Mouse (Mus musculus): ENCODE measurements around the gene Ccdc148. TPM values are rescaled to one million over a fixed set of nuclear protein-coding genes. Genes with fewer than 3 reads are reported as not detected.

The Ccdc148 gene
- polyA plus RNA-seq, 1 experiment from 2014 or later = 0.75 TPM

GRCm38 (mm10) chr2:58906814-58907516, 253.5 kb downstream of the Ccdc148 start:
- Histone ChIP-seq H3K27ac (ENCODE audit: low read depth) (no peak overlapping the region), H3K9me3 (ENCODE audit: low read length) (no peaks in the 10 kb centered on the region), H3K4me3 (ENCODE audit: low read depth, low read length) (no peak overlapping the region), H3K4me2 (ENCODE audit: low read depth, low read length) (peak overlapping the region; percentile 45; the same call in 1 of the 2 replicates), H3K9ac (replicated peaks) (no peak overlapping the region), H3K27me3 (ENCODE audit: insufficient read depth, low read length) (no peaks in the 10 kb centered on the region), H3K4me1 (ENCODE audit: insufficient read depth) (no peaks in the 10 kb centered on the region), H3K36me3 (replicated peaks; ENCODE audit: insufficient read depth, low read length) (no peaks in the 10 kb centered on the region)
- 21% methylated on average over 14 of the region's 14 CpGs for WGBS (ENCODE audit: insufficient replicate concordance)
- TF ChIP-seq CTCF (IDR thresholded peaks at IDR 0.05; ENCODE audit: low read depth) (no peak), EP300 (IDR thresholded peaks at IDR 0.05; ENCODE audit: low read depth) (no peak)
- no peak for ATAC-seq
- no peak for DNase-seq

- Histone ChIP-seq H3K4me1 (ENCODE audit: insufficient read depth) (no peaks in the 10 kb centered on the region), H3K9ac (replicated peaks) (no peak overlapping the region), H3K27me3 (ENCODE audit: insufficient read depth, low read length) (no peaks in the 10 kb centered on the region), H3K9me3 (ENCODE audit: low read length) (no peaks in the 10 kb centered on the region), H3K4me3 (ENCODE audit: low read depth, low read length) (no peak overlapping the region), H3K36me3 (replicated peaks; ENCODE audit: insufficient read depth, low read length) (no peaks in the 10 kb centered on the region), H3K27ac (ENCODE audit: low read depth) (no peak overlapping the region), H3K4me2 (ENCODE audit: low read depth, low read length) (no peak overlapping the region)
- ATAC-seq = no peak
- no peak for DNase-seq
- TF ChIP-seq CTCF (IDR thresholded peaks at IDR 0.05; ENCODE audit: low read depth) = no peak
- no peak for TF ChIP-seq EP300 (IDR thresholded peaks at IDR 0.05; ENCODE audit: low read depth)
- WGBS (ENCODE audit: insufficient replicate concordance) = 56% methylated on average over 4 of the region's 4 CpGs
Measured at GRCm38 (mm10) chr2:58905057-58905456, 255.4 kb downstream of the Ccdc148 start.

- 54% methylated on average over 3 of the region's 3 CpGs for WGBS (ENCODE audit: insufficient replicate concordance)
- Histone ChIP-seq H3K27ac (ENCODE audit: low read depth) (no peak overlapping the region), H3K4me3 (ENCODE audit: low read depth, low read length) (no peak overlapping the region), H3K36me3 (replicated peaks; ENCODE audit: insufficient read depth, low read length) (no peaks in the 10 kb centered on the region), H3K4me1 (ENCODE audit: insufficient read depth) (no peaks in the 10 kb centered on the region), H3K4me2 (ENCODE audit: low read depth, low read length) (no peak overlapping the region), H3K27me3 (ENCODE audit: insufficient read depth, low read length) (no peaks in the 10 kb centered on the region), H3K9ac (replicated peaks) (no peak overlapping the region), H3K9me3 (ENCODE audit: low read length) (no peaks in the 10 kb centered on the region)
- ATAC-seq (no peak), DNase-seq (no peak)
- TF ChIP-seq CTCF (IDR thresholded peaks at IDR 0.05; ENCODE audit: low read depth) = no peak
- TF ChIP-seq EP300 (IDR thresholded peaks at IDR 0.05; ENCODE audit: low read depth) = no peak
Measured at GRCm38 (mm10) chr2:58879876-58880275, 280.6 kb downstream of the Ccdc148 start.

GRCm38 (mm10) chr2:58859134-58859533, 301.3 kb downstream of the Ccdc148 start, which contains the start of gene Gm11099:
TSS of gene Gm11099 (plus strand) at chr2:58859434.
- H3K36me3 ChIP-seq (replicated peaks; ENCODE audit: insufficient read depth, low read length) = no peaks in the 10 kb centered on the region
- TF ChIP-seq CTCF (IDR thresholded peaks at IDR 0.05; ENCODE audit: low read depth) (no peak), EP300 (IDR thresholded peaks at IDR 0.05; ENCODE audit: low read depth) (no peak)
- ATAC-seq (no peak), DNase-seq (no peak)
- H3K9ac ChIP-seq (replicated peaks) = no peak within 1 kb of the TSS
- no peak within 1 kb of the TSS for H3K27ac ChIP-seq (ENCODE audit: low read depth)
- no peaks in the 10 kb centered on the region for H3K27me3 ChIP-seq (ENCODE audit: insufficient read depth, low read length)
- 74% methylated on average over 5 of the region's 5 CpGs for WGBS (ENCODE audit: insufficient replicate concordance)
- H3K4me1 ChIP-seq (ENCODE audit: insufficient read depth) = no peaks in the 10 kb centered on the region
- no peaks in the 10 kb centered on the region for H3K9me3 ChIP-seq (ENCODE audit: low read length)
- H3K4me3 ChIP-seq (ENCODE audit: low read depth, low read length) = no peak within 1 kb of the TSS
- no peak within 1 kb of the TSS for H3K4me2 ChIP-seq (ENCODE audit: low read depth, low read length)

GRCm38 (mm10) chr2:58844499-58844898, 316.0 kb downstream of the Ccdc148 start:
- H3K4me1 ChIP-seq (ENCODE audit: insufficient read depth) = no peaks in the 10 kb centered on the region
- no peaks in the 10 kb centered on the region for H3K9me3 ChIP-seq (ENCODE audit: low read length)
- H3K9ac ChIP-seq (replicated peaks) = no peak overlapping the region; the same call in 1 of the 2 replicates
- H3K27ac ChIP-seq (ENCODE audit: low read depth) = no peak overlapping the region
- H3K4me2 ChIP-seq (ENCODE audit: low read depth, low read length) = no peak overlapping the region
- TF ChIP-seq EP300 (IDR thresholded peaks at IDR 0.05; ENCODE audit: low read depth) = no peak
- TF ChIP-seq CTCF (IDR thresholded peaks at IDR 0.05; ENCODE audit: low read depth) = no peak
- ATAC-seq = no peak
- no peaks in the 10 kb centered on the region for H3K36me3 ChIP-seq (replicated peaks; ENCODE audit: insufficient read depth, low read length)
- H3K27me3 ChIP-seq (ENCODE audit: insufficient read depth, low read length) = no peaks in the 10 kb centered on the region
- H3K4me3 ChIP-seq (ENCODE audit: low read depth, low read length) = no peak overlapping the region
- WGBS (ENCODE audit: insufficient replicate concordance) = 35% methylated on average over 10 of the region's 10 CpGs
- no peak for DNase-seq

- ATAC-seq = no peak
- Histone ChIP-seq H3K9me3 (ENCODE audit: low read length) (no peaks in the 10 kb centered on the region), H3K36me3 (replicated peaks; ENCODE audit: insufficient read depth, low read length) (no peaks in the 10 kb centered on the region), H3K4me2 (ENCODE audit: low read depth, low read length) (no peak overlapping the region), H3K27ac (ENCODE audit: low read depth) (no peak overlapping the region), H3K27me3 (ENCODE audit: insufficient read depth, low read length) (no peaks in the 10 kb centered on the region), H3K4me1 (ENCODE audit: insufficient read depth) (no peaks in the 10 kb centered on the region), H3K9ac (replicated peaks) (no peak overlapping the region), H3K4me3 (ENCODE audit: low read depth, low read length) (no peak overlapping the region)
- no peak for DNase-seq
- TF ChIP-seq CTCF (IDR thresholded peaks at IDR 0.05; ENCODE audit: low read depth) = no peak
- no peak for TF ChIP-seq EP300 (IDR thresholded peaks at IDR 0.05; ENCODE audit: low read depth)
- 74% methylated on average over 4 of the region's 4 CpGs for WGBS (ENCODE audit: insufficient replicate concordance)
Measured at GRCm38 (mm10) chr2:58842443-58842842, 318.0 kb downstream of the Ccdc148 start.

All from liver, postnatal 0 days (tissue).